Mouse (Mus musculus): ENCODE measurements at regions not wholly inside any gene's neighbourhood (a gene's known extent, or its start where the extent isn't known, plus 50 kb on each side); places are given as distances from the start of the nearest gene placed in this dataset.

- Histone ChIP-seq H3K9me3 (ENCODE audit: control insufficient read depth, low read length) (no peaks in the 10 kb centered on the region), H3K4me3 (replicated peaks; ENCODE audit: low read length) (no peak overlapping the region), H3K4me1 (ENCODE audit: control insufficient read depth, insufficient read depth, low read length) (no peaks in the 10 kb centered on the region), H3K27me3 (ENCODE audit: control insufficient read depth, insufficient read depth, low read length) (no peaks in the 10 kb centered on the region), H3K4me2 (replicated peaks; ENCODE audit: low read depth, low read length, severe bottlenecking) (no peak overlapping the region), H3K9ac (ENCODE audit: low read depth, low read length, severe bottlenecking) (no peak overlapping the region), H3K27ac (replicated peaks; ENCODE audit: low read depth, low read length) (no peak overlapping the region), H3K36me3 (ENCODE audit: control insufficient read depth, insufficient read depth, low read length) (no peaks in the 10 kb centered on the region)
- ATAC-seq (ENCODE audit: low FRiP score, low read depth) (no peak), DNase-seq (ENCODE audit: low spot score) (no peak)
- no peak for TF ChIP-seq POLR2A (IDR thresholded peaks at IDR 0.05; ENCODE audit: borderline replicate concordance, extremely low read depth, insufficient read depth, insufficient read length)
- 90% methylated on average over 3 of the region's 3 CpGs for WGBS
Measured at GRCm38 (mm10) chr16:55617958-55618357, 220.7 kb downstream of the Nfkbiz start.

- ATAC-seq (ENCODE audit: low FRiP score, low read depth) = no peak
- H3K27ac ChIP-seq (replicated peaks; ENCODE audit: low read depth, low read length) = no peak overlapping the region
- H3K9me3 ChIP-seq (ENCODE audit: control insufficient read depth, low read length) = no peaks in the 10 kb centered on the region
- H3K4me1 ChIP-seq (ENCODE audit: control insufficient read depth, insufficient read depth, low read length) = no peaks in the 10 kb centered on the region
- no peaks in the 10 kb centered on the region for H3K27me3 ChIP-seq (ENCODE audit: control insufficient read depth, insufficient read depth, low read length)
- DNase-seq (ENCODE audit: low spot score) = no peak
- WGBS = 44% methylated on average over 4 of the region's 4 CpGs
- no peak for TF ChIP-seq POLR2A (IDR thresholded peaks at IDR 0.05; ENCODE audit: borderline replicate concordance, extremely low read depth, insufficient read depth, insufficient read length)
- H3K4me3 ChIP-seq (replicated peaks; ENCODE audit: low read length) = no peak overlapping the region
- H3K4me2 ChIP-seq (replicated peaks; ENCODE audit: low read depth, low read length, severe bottlenecking) = no peak overlapping the region
- H3K9ac ChIP-seq (ENCODE audit: low read depth, low read length, severe bottlenecking) = no peak overlapping the region
- no peaks in the 10 kb centered on the region for H3K36me3 ChIP-seq (ENCODE audit: control insufficient read depth, insufficient read depth, low read length)
Measured at GRCm38 (mm10) chr16:55617506-55617905, 221.2 kb downstream of the Nfkbiz start.

GRCm38 (mm10) chr16:55616408-55617120 lies 222.1 kb downstream of the Nfkbiz start:
- Histone ChIP-seq H3K4me1 (ENCODE audit: control insufficient read depth, insufficient read depth, low read length) (no peaks in the 10 kb centered on the region), H3K9ac (ENCODE audit: low read depth, low read length, severe bottlenecking) (no peak overlapping the region), H3K4me3 (replicated peaks; ENCODE audit: low read length) (no peak overlapping the region), H3K9me3 (ENCODE audit: control insufficient read depth, low read length) (no peaks in the 10 kb centered on the region), H3K36me3 (ENCODE audit: control insufficient read depth, insufficient read depth, low read length) (no peaks in the 10 kb centered on the region), H3K27ac (replicated peaks; ENCODE audit: low read depth, low read length) (no peak overlapping the region), H3K4me2 (replicated peaks; ENCODE audit: low read depth, low read length, severe bottlenecking) (no peak overlapping the region), H3K27me3 (ENCODE audit: control insufficient read depth, insufficient read depth, low read length) (no peaks in the 10 kb centered on the region)
- TF ChIP-seq POLR2A (IDR thresholded peaks at IDR 0.05; ENCODE audit: borderline replicate concordance, extremely low read depth, insufficient read depth, insufficient read length) = no peak
- no peak for DNase-seq (ENCODE audit: low spot score)
- WGBS = 82% methylated on average over 1 of the region's 1 CpGs
- no peak for ATAC-seq (ENCODE audit: low FRiP score, low read depth)

- Histone ChIP-seq H3K9me3 (ENCODE audit: control insufficient read depth, low read length) (no peaks in the 10 kb centered on the region), H3K27me3 (ENCODE audit: control insufficient read depth, insufficient read depth, low read length) (no peaks in the 10 kb centered on the region), H3K4me3 (replicated peaks; ENCODE audit: low read length) (no peak overlapping the region), H3K9ac (ENCODE audit: low read depth, low read length, severe bottlenecking) (no peak overlapping the region), H3K4me1 (ENCODE audit: control insufficient read depth, insufficient read depth, low read length) (no peaks in the 10 kb centered on the region), H3K4me2 (replicated peaks; ENCODE audit: low read depth, low read length, severe bottlenecking) (no peak overlapping the region), H3K27ac (replicated peaks; ENCODE audit: low read depth, low read length) (no peak overlapping the region), H3K36me3 (ENCODE audit: control insufficient read depth, insufficient read depth, low read length) (no peaks in the 10 kb centered on the region)
- ATAC-seq (ENCODE audit: low FRiP score, low read depth) = no peak
- no peak for TF ChIP-seq POLR2A (IDR thresholded peaks at IDR 0.05; ENCODE audit: borderline replicate concordance, extremely low read depth, insufficient read depth, insufficient read length)
- no peak for DNase-seq (ENCODE audit: low spot score)
- WGBS = 85% methylated on average over 3 of the region's 3 CpGs
Measured at GRCm38 (mm10) chr16:55612873-55613272, 225.8 kb downstream of the Nfkbiz start.

GRCm38 (mm10) chr16:55612001-55612400 lies 226.7 kb downstream of the Nfkbiz start:
- DNase-seq (ENCODE audit: low spot score) (no peak), ATAC-seq (ENCODE audit: low FRiP score, low read depth) (no peak)
- H3K4me2 ChIP-seq (replicated peaks; ENCODE audit: low read depth, low read length, severe bottlenecking) = no peak overlapping the region
- H3K27me3 ChIP-seq (ENCODE audit: control insufficient read depth, insufficient read depth, low read length) = no peaks in the 10 kb centered on the region
- no peak overlapping the region for H3K27ac ChIP-seq (replicated peaks; ENCODE audit: low read depth, low read length)
- WGBS = 87% methylated on average over 5 of the region's 5 CpGs
- H3K4me3 ChIP-seq (replicated peaks; ENCODE audit: low read length) = no peak overlapping the region
- no peaks in the 10 kb centered on the region for H3K4me1 ChIP-seq (ENCODE audit: control insufficient read depth, insufficient read depth, low read length)
- no peak overlapping the region for H3K9ac ChIP-seq (ENCODE audit: low read depth, low read length, severe bottlenecking)
- no peaks in the 10 kb centered on the region for H3K9me3 ChIP-seq (ENCODE audit: control insufficient read depth, low read length)
- TF ChIP-seq POLR2A (IDR thresholded peaks at IDR 0.05; ENCODE audit: borderline replicate concordance, extremely low read depth, insufficient read depth, insufficient read length) = no peak
- no peaks in the 10 kb centered on the region for H3K36me3 ChIP-seq (ENCODE audit: control insufficient read depth, insufficient read depth, low read length)
